Mouse (Mus musculus) G1E (cell line): ENCODE results near the gene Nae1.

Experiments used
- CTCF ChIP-seq: IDR thresholded peaks from 2 replicates; pipeline ENCODE4 v1.5.1; 2012; ENCODE audit warnings: low read depth, low read length, inconsistent platforms, mixed read lengths
- GATA1 ChIP-seq: IDR thresholded peaks from 2 replicates; pipeline ENCODE4 v1.6.1; 2012; ENCODE audit warnings: borderline replicate concordance, low read length, inconsistent platforms, mixed read lengths

DNA sequence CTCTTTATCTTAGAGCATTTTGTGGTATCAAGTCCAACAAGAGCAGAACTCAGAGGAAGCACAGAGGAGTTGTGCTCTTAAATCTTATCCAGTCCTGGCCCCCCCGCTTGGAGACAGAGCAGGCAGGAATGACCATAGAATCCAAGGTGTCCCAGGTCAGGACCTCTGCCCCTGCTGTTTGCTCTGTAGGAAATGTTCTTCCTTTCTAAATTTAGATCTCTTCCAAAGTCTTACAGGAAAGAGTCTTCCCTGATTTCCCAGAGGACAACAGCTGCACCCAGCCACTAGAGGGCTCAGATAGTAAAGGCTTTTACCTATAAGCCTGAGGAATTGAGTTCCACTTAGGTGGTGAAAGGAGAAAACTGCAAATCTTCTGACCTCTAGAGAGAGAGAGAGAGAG lies 35.1 kb upstream of the Nae1 start:
- TF ChIP-seq GATA1 (no peak), CTCF (no peak)
